Mouse (Mus musculus): ENCODE measurements around the gene Syt3.

The Syt3 gene

DNA sequence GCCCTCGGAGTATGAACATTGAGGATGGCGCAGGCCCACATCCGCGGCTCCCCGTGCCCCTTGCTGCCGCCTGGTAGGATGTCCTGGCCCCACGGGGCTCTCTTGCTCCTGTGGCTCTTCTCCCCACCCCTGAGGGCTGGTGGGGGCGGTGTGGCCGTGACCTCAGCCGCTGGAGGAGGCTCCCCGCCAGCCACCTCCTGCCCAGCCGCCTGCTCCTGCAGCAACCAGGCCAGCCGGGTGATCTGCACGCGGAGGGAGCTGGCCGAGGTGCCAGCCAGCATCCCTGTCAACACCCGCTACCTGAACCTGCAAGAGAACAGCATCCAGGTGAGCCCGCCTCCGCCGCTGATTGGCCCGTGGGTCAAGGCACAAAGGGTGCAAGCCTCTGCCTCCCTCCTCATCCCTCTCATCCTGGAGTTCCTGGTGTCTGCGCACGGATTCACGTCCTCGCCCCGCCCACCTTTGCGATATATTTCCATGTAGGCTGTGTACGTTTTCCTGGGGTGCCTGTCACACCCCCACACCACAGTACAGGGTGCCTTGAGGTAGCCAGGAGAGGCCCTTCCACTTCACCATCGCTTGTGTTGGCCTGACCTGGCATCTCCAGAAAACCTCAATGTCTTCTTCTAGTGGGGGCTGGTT is 61.1 kb downstream of the Syt3 start:
- in situ Hi-C loops (cut with MboI), result no loop called here

DNA sequence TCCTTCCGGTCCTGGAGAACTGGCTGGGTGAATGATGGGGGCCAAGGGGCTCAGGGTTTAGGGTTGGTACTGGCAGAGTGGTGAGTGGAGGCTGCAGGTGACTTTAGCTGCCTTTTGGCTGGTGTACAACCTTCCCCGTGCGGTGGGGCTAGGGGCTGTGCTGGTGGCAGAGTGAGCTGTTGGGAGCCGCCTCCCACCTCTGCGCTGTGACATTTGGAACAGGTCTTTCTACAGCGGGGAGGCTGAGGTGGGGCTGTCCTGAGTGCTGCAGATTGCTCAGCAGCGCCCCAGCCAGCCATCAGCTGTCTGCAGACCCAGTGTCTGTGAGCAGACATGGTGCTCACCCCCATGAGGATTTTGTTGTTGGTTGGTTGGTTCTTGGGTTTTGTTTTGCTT is 61.6 kb downstream of the Syt3 start:
- in situ Hi-C loops (cut with MboI), result no loop called here

- in situ Hi-C loops (cut with MboI), result no loop called here
These were observed 62.4 kb downstream of the Syt3 start for GRCm38 (mm10) chr7:44446070-44446855.

Measured in mature B cell (primary cell).